Mouse (Mus musculus) spleen, adult 2 months (tissue): ENCODE measurements around the gene Wdr27.
"Not testable (repeated sequence)": the region's sequence is repeated elsewhere in the genome, so short reads cannot be mapped to it uniquely, and the experiment has no call there.

Source experiments
- CTCF ChIP-seq: fragments of 200-500 bp; IDR thresholded peaks from 2 replicates; pipeline ENCODE4 v1.5.1; 2011; ENCODE audit warnings: mild to moderate bottlenecking, inconsistent platforms; ENCODE audit not compliant: insufficient read depth, insufficient read length, insufficient replicate concordance; ENCODE audit errors: extremely low read depth
- POLR2A ChIP-seq: fragments of 200-500 bp; IDR thresholded peaks from 2 replicates; pipeline ENCODE4 v1.6.1; 2011; ENCODE audit warnings: low read depth, low read length, inconsistent platforms

- not testable (repeated sequence) for TF ChIP-seq POLR2A, CTCF
Observed at GRCm38 (mm10) chr17:14977718-14978361, 34.9 kb upstream of the Wdr27 start.
